Mouse (Mus musculus): ENCODE measurements at regions not wholly inside any gene's neighbourhood (a gene's known extent, or its start where the extent isn't known, plus 50 kb on each side); places are given as distances from the start of the nearest gene placed in this dataset.

- TF ChIP-seq CTCF (IDR thresholded peaks at IDR 0.05) (no peak), EP300 (IDR thresholded peaks at IDR 0.05) (no peak)
These were observed 171.3 kb downstream of the Cryba4 start for GRCm38 (mm10) chr5:112081006-112081405.
